ENCODE assay signal across 8 mouse cellular contexts in the genomic region with DNA sequence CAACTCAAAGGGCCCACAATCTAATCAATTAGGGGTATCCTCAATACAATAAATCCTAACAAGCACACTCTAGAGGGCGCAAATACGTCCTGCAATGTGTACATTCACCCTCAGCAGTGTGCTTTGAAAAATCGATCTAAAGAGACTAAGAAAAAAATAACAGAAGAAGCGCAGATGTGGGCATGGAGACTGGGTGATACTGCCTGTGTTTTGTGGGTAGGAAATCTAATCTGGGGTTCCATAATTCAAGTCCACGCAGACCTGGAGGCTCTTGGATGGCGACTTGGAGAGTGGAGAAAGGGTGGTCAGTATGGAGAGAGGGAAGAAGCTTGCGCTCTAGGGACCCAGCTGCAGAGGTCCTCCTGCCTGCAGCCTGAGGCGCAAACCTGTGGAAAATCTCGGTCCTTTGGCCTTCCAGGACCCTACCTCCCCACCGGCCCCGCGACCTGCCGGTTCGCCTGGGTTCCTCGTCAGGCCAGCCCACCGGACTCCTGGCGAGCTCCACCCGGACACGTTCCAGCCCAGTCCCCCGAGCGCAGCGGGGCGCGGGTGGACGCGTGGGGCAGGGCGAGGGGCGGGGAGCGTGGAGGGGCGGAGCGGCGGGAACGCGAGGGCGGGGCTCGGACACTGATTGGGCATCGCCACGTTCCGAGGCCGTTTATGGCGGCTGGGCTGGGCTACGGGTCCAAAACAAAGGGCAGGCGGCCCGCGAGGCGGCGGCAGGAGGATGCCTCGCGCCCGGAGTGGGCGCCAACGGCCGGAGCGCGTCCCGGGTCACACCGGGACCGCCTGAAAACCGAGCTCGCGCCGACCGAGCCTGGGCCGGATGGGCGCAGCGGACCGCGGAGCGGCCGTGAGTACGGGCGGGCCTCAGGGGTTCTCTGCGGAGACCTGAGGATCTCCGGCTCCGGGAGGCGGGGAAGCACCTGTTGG. TPM values are rescaled to one million over a fixed set of nuclear protein-coding genes. Genes with fewer than 3 reads are reported as not detected.
DNase-seq lines count a peak whose midpoint lies in the region; ATAC-seq and TF ChIP-seq lines count a peak whose summit lies in the region.

Gene Ypel1, plus strand, starts transcription at position 186 of the 933 bp plus-strand sequence.

- peak within 1 kb of the TSS; percentile 93 for H3K9ac ChIP-seq in forebrain, embryonic 12.5 days
- peak within 1 kb of the TSS; percentile 75 for H3K9ac ChIP-seq in neural tube, embryonic 15.5 days (replicated peaks)

- H3K4me3 ChIP-seq in E14TG2a.4 (replicated peaks; ENCODE audit: low read length), result peak within 1 kb of the TSS; percentile 93
- peak within 1 kb of the TSS; percentile 86 for H3K4me3 ChIP-seq in forebrain, embryonic 12.5 days (replicated peaks)
- H3K4me3 ChIP-seq in neural tube, embryonic 15.5 days (replicated peaks), result peak within 1 kb of the TSS; percentile 86

- WGBS in forebrain, embryonic 12.5 days, result under 1% methylated on average over 76 of the region's 76 CpGs
- WGBS in neural tube, embryonic 15.5 days, result under 1% methylated on average over 75 of the region's 76 CpGs

- H3K9me3 ChIP-seq in E14TG2a.4 (ENCODE audit: low read length), result no peaks in the 10 kb centered on the region
- H3K9me3 ChIP-seq in forebrain, embryonic 12.5 days, result no peaks in the 10 kb centered on the region
- H3K9me3 ChIP-seq in neural tube, embryonic 15.5 days (replicated peaks), result no peaks in the 10 kb centered on the region

- H3K4me2 ChIP-seq in forebrain, embryonic 12.5 days, result peak within 1 kb of the TSS; percentile 64
- peak within 1 kb of the TSS; percentile 79 for H3K4me2 ChIP-seq in neural tube, embryonic 15.5 days

- DNase-seq in c-Kit-positive CD71-positive TER-119-negative erythroid progenitor cells, embryonic 14.5 days (ENCODE audit: low read depth), result peak; percentile 38
- peak; percentile 88 to 90 for DNase-seq in heart, postnatal 10 days
- peak; percentile 93 to 95 for DNase-seq in kidney, postnatal 4 days
- DNase-seq in lung, adult 18-20 months, result peak; percentile 86 to 88
- DNase-seq in testis, postnatal 10 days (ENCODE audit: low spot score), result peak; percentile 94

- peaks cover 23% of the 10 kb centered on the region for H3K4me1 ChIP-seq in E14TG2a.4 (replicated peaks; ENCODE audit: low read depth, low read length)
- H3K4me1 ChIP-seq in forebrain, embryonic 12.5 days, result peaks cover 28% of the 10 kb centered on the region
- peaks cover 27% of the 10 kb centered on the region for H3K4me1 ChIP-seq in neural tube, embryonic 15.5 days

- peak within 1 kb of the TSS; percentile 94 for H3K27ac ChIP-seq in forebrain, embryonic 12.5 days
- peak within 1 kb of the TSS; percentile 92 for H3K27ac ChIP-seq in neural tube, embryonic 15.5 days (replicated peaks)

- peaks cover 7% of the 10 kb centered on the region for H3K27me3 ChIP-seq in E14TG2a.4 (ENCODE audit: insufficient read depth, low read length)
- H3K27me3 ChIP-seq in forebrain, embryonic 12.5 days, result no peaks in the 10 kb centered on the region
- no peaks in the 10 kb centered on the region for H3K27me3 ChIP-seq in neural tube, embryonic 15.5 days (replicated peaks)

- intact Hi-C loops in heart, postnatal 10 days (cut with DNase I), result loop anchor here (5.0 kb wide), 1 partner anchor 82 kb away; no protein-coding TSS in a partner anchor

- TF ChIP-seq CTCF in E14TG2a.4 (conservative IDR thresholded peaks at IDR 0.05; ENCODE audit: low read length), result peak; percentile 20; the same call in 1 of the 2 replicates

- H3K36me3 ChIP-seq in E14TG2a.4 (ENCODE audit: insufficient read depth, low read length), result peaks cover 9% of the 10 kb centered on the region; the same call in 1 of the 2 replicates
- H3K36me3 ChIP-seq in forebrain, embryonic 12.5 days (replicated peaks), result peaks cover 27% of the 10 kb centered on the region
- H3K36me3 ChIP-seq in neural tube, embryonic 15.5 days, result peaks cover 2% of the 10 kb centered on the region; the same call in 1 of the 2 replicates

- peak; percentile 97 for ATAC-seq in forebrain, embryonic 12.5 days (ENCODE audit: low FRiP score)
- peak; percentile 96 for ATAC-seq in neural tube, embryonic 15.5 days (ENCODE audit: low FRiP score)

RNA-seq across cellular contexts. Expression of gene Ypel1, which starts in this region (rescaled TPM):
- 119 and 121 TPM in 2 replicates for polyA plus RNA-seq in forebrain, embryonic 12.5 days (2016; fragmentation: Nextera tagmentation; extraction: Ambion mirVana)
- total RNA-seq in heart, postnatal 10 days (2021), result 1 to 10 TPM; 4.4 to 4.7 TPM
- 77.5 and 94.9 TPM in 2 replicates for polyA plus RNA-seq in neural tube, embryonic 15.5 days (2015; fragmentation: Nextera tagmentation; extraction: Ambion mirVana)

Comparison
In these comparisons a context has a peak if more than half of its experiments do, and no peak if none do; other contexts are left out.
1. Peak in every context shown above with its lines: DNase-seq, ATAC-seq, H3K4me3 ChIP-seq and H3K27ac ChIP-seq.
2. DNase-seq: peak in every context shown above with its lines; median percentile 94 in kidney, postnatal 4 days; 94 in testis, postnatal 10 days; 89 in heart, postnatal 10 days; 87 in lung, adult 18-20 months; 38 in c-Kit-positive CD71-positive TER-119-negative erythroid progenitor cells, embryonic 14.5 days.